Mouse (Mus musculus): Measurements from ENCODE around the gene Lrrc4.

GRCm38 (mm10) chr6:28667586-28667985 is 164.0 kb downstream of the Lrrc4 start:
- TF ChIP-seq CTCF (IDR thresholded peaks at IDR 0.05; ENCODE audit: low read depth, low read length) (no peak), POLR2A (IDR thresholded peaks at IDR 0.05; ENCODE audit: insufficient read depth, low read length) (no peak)

Data from ES-Bruce4 (cell line).